Mouse (Mus musculus) MN1 (cell line): Measurements from ENCODE around the gene Fhl3.
A peak's percentile ranks its signal among the peaks of the same experiment; 100 is the strongest.

ENCODE experiments used
- DNase-seq: peaks from one replicate; pipeline ENCODE4 v3.0.0-alpha.2; 2016; ENCODE audit warnings: low spot score

Fhl3 gene

DNA sequence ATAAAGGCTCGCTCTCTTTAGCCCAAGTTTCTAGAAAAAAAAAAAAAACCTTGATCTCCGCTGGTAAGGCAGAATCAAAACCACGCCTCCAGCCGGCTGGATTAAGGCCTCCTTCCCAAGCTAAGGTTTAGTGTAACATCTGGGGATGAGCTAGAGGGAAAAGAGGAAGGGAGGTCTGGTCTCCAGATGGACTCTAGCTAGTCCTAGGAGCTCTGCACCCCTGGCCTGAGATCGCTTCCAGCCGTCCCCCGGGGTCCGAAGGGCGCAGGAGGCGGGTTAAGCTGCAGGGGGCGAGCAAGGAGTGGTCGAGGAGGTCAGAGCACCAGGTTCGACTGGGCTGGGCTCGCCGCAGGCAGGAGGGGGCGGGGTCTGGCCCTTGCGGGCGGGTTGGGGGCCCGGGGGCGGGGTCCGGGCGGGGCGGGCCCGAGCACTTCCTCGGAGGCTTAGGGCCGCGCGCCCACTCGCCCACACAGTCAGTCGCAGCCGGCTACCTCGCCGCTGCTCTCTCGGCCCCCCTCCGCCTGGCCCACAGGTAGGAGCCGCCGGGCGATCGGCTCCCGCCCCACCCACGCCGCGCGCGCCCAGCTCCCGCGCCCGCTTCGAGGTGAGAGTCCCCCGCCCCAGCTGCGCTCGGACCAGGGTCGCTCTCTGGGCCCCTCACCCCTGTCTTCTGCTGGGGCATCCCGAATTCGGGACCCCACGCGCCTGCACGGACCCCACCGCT, at the start of gene Fhl3:
TSS of gene Fhl3 (plus strand) at position 454 of the 724 bp plus-strand sequence.
- peak; percentile 82 for DNase-seq

DNA sequence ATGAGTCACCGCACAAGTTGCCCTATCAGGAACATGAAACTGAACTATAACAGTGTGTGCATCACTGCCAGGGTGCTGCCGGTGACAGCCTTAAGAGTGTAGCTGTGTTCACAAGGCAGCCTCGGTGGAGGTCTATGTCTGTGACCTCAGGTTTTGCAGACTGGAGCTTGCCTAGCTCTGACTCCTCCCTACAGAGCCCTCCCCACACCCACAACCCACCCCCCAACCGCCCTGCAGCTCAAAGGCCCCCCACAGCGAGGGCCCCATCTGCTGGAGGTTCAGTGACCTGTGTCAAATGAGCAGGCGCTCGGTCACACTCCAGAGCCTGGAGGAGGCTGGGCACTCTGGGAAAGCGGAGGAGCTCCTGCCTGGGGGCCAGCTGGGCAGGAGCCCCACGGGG, 47.6 kb upstream of the Fhl3 start:
- peak; percentile 68 for DNase-seq

DNA sequence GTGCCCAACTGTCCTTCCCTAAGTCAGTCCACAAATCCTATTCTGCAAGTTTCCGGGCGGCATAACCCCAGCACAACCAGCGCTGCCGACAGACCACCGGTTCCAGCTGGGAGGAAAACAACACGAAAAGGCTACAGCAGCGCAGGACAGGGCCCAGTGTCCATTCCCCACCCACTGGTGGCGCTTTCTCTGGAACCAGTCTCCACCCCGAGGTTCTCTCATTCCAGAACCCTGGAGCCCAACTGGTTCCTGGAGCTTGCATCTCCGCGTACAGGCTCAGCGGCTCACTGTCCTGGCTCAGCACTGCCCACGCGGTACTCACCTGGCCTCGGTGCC, 44.0 kb upstream of the Fhl3 start, which contains the start of gene Pou3f1:
TSS of gene Pou3f1 (plus strand) at position 290 of the 336 bp plus-strand sequence.
- no peak for DNase-seq

DNA sequence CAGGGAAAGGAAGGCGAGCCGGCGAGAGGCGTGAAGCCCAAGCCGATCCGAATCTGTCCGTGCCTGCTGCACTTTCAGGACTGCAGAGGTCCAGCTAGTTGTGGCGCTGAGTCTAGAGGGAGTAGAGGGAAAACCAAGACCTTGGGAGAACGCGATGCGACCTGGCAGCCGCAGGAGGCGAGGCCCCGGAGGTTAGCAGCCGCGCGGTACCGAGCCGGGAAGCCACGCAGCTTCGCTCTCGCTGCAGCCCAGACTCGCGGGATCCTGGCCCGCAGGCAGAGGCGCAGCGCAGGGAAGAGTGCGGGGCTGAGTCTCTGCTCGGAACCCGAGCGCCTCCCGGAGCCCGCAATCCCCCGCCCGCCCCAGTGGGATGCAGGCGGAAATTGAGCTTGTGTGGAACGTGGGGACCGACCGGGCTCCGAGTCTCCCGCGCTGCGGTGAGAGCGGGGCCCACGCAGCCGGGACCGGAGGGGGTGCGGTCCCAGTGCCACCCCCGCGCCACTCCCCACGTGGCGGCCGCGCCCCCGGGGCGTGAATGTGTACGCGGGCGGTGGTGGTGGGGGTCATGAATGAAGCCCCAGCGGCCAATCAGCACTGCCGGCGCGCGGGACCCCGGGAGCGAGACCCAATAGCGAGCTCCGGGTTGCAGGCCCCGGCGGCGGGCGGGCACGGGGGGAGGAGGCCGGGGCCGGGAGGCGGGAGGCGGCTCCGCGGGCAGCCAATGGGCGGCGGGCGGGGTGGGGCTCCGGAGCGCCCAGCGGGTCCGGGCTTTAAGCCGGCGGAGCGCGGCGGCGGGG, 43.4 kb upstream of the Fhl3 start:
- DNase-seq, result no peak

DNA sequence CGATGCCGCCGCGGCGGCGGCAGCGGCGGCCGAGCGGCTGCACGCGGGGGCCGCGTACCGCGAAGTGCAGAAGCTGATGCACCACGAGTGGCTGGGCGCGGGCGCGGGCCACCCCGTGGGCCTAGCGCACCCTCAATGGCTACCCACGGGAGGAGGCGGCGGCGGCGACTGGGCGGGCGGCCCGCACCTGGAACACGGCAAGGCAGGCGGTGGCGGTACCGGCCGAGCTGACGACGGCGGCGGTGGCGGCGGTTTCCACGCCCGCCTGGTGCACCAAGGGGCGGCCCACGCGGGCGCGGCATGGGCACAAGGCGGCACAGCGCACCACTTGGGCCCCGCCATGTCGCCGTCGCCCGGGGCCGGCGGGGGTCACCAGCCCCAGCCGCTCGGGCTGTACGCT, 42.7 kb upstream of the Fhl3 start:
- DNase-seq, result no peak

DNA sequence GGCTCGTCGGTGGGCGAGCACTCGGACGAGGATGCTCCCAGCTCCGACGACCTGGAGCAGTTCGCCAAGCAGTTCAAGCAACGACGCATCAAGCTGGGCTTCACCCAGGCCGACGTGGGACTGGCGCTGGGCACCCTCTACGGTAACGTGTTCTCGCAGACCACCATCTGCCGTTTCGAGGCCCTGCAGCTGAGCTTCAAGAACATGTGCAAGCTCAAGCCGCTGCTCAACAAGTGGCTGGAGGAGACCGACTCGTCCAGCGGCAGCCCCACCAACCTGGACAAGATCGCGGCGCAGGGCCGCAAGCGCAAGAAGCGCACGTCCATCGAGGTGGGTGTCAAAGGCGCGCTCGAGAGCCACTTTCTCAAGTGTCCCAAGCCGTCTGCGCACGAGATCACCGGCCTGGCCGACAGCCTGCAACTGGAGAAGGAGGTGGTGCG, 42.1 kb upstream of the Fhl3 start:
- no peak for DNase-seq

DNA sequence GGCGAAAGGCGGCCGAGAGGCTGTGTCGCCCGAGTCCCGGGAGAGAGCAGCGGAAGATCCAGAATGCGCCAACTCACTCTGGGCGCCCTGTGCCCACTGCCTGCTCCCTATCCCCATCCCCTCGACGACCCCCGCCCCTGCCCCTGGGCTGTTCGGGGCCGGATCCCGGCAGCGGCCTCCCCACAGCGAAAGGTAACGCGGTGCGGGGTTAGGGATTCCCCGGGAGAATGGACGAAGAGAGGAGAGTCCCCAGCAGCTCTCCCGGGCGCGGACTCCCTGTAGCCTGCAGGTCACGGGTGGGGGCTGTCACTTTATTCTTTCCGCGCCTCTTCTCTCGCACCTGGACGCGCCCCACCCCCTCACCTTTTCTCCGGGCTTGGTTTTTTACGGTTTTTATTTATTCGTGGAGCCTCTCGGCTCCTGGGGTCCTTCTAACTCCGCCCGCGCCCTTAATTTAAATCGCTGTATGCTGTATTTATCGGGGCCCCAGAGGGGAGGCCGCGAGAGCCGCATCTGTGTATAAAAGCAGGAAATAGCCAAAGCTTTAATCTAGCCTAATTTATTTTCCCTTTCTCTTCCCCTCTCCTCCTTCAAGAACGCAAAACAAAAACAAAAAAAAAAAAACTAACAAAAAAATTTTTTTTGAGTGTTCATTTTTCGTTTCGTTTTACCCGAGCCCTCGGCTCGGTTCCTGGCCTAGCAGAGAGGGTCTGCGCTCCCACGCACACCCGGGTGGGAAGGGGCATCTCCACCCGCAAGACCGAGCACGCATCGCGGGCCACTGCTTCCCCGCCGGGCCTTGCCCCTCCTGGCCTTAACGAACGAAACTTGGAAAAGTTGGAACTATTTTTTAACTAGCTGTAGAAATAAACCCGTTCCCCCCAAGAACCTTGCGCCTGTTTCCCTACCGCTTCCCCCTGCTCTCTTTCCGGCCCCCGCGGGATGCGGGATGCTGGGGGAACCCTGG, 41.0 kb upstream of the Fhl3 start:
- no peak for DNase-seq

DNA sequence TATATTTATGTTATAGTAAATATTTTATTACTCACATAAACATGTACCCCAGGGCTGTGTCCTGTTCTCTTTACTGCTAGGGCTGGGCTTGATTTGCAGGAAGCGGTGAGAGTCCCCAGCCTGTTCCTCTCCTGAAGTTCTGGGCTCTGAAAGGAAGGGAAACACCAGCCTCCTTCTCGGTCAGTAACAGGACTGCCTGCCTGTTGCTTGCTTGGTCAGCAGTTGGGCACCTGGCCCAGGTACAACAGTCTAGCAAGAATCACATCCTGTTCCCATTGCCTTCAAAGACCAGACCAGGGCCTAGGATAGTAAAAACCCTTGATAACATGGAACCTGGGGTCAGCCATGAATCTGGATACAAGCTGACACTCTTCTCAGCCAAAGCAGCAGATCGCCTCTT, 39.9 kb upstream of the Fhl3 start:
- no peak for DNase-seq

DNA sequence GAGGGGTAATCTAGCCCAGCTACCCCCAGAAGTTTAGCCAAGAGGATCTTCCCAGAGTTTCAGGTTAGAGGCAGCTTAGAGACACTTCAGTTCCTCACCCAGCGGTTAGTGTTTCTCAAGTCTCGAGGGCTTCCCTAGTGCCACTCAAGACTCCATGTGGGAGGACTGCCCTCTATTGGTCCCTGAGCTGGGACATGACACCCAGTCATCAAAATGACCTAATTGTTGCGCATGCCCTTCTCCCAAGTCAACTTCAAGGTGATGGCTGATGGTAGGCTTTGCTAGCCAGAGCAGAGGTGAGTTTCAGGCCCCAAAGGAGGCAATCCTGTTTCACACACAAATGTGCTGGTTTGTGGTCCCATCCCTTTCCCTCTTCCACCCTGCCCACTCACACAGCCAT, 37.5 kb upstream of the Fhl3 start:
- DNase-seq, result no peak

DNA sequence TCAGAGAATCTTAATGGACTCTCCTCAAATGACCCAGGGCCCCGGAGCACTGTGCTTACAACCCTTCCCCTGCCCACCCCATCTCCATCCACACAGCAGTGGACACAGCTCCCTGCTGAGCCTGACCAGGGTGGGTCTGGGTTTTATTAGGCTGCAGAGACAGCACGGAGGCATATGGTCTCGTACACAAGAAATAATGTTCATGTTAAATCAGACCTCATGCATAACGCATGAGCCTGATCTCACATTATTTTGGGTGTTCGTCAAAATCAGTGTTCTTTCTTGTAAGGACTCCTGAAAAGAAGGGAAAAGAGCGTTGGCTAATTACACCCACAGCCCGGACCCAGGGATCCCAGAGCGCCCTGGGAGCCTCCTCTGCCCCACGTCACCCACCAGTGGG, 36.3 kb upstream of the Fhl3 start:
- no peak for DNase-seq

DNA sequence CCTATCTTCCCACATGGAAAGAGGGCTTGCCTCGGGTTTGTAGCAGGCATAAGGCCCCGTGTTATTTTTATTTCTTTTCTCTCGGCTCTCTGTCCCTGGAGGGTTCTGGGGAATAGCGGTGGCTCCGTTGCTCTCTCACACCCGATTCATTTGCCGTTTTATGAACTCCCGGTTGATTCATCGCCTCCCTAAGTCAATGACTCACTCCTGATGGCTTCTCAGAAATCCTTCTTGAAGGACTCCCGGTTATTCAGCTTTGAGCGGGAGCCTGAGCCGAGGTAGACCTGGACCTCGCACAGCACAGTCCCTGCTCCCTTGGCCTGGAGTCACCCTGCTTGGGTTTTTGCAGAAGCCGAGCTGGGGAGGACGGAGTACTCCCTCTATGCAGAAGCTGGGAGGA, 35.9 kb upstream of the Fhl3 start:
- no peak for DNase-seq

DNA sequence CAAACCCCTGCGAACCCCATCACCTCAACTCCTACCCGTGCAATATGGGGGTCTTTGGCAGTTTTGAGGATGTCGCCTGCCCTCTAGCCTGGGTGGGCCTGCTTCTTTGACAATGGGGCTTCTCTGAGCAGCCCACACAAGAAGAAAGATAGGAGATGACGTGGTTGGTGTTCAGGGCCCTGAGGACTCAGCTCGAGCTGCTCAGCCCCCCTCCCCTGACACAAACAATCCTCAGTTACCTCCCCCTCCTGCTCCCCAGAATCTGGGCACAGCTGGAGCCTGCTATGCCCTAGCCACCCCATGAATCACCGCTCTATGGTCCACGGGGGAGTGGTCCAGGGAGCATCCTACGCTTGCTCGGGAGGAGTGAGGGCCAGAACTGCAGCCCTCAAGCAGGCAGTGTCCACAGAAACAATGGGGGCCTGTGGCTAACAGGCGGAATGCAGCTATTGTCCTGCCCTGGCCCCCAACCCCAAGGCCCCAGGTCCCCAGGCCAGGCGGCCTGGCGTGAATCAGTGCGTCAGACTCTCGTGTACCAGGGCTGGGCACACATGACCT, 32.9 kb upstream of the Fhl3 start:
- DNase-seq, result no peak

DNA sequence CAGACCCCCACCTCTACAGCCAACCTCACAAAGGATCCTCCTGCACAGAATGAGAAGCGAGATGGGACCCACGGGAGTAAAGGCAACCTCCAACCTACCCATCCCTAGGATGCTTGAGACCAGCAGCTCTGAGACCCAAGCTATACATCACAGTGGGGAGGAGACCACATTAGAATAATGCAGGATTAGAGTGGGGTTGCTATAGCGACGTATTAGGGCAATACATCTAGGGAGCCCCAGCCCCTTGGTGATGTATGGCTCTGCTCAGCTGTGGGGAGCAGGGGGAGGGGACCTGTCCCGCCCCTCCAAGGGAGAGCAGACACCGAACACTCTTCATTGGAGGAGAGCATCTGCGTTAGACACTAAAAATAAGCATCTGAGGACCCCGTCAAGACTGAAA, 32.4 kb upstream of the Fhl3 start:
- DNase-seq, result no peak

DNA sequence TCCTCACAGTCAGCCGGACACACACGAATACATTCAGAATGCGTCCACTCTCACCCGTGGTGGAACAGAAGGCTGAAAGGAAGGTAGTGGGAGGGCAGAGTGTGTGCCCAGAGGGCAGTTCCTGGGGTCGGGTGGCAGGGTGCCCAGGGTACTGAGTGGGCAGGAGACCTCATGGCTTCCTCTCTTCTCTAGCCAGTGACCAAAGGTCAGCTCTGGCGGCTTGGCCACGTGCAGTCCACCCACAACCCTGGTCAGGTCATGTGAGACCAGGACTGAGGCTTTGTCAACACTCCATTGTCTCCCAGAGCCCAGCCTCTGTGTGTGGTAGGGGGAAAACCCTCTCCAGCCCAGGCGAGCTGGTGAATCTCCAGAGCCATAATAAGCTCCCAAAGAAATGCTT, 30.3 kb upstream of the Fhl3 start:
- no peak for DNase-seq

DNA sequence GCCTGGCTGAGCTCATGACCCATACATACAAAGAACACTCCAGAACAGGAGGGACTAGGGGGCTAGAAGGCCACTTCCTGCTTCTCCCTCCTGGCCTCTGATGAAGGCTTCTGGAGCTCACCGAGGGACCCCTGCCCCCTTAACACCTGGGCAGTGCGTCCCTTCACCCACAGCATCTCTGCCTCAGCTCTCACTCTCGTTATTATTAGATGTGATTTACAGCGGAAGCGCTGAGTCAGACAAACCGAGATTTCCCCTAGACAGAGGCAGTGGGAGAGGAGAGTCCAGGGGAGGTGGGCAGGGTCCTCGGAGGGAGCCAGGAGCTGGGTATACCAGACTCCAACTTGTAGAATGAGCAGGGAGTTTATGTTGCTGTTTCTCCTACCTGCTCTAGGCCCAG, 28.9 kb upstream of the Fhl3 start:
- no peak for DNase-seq

DNA sequence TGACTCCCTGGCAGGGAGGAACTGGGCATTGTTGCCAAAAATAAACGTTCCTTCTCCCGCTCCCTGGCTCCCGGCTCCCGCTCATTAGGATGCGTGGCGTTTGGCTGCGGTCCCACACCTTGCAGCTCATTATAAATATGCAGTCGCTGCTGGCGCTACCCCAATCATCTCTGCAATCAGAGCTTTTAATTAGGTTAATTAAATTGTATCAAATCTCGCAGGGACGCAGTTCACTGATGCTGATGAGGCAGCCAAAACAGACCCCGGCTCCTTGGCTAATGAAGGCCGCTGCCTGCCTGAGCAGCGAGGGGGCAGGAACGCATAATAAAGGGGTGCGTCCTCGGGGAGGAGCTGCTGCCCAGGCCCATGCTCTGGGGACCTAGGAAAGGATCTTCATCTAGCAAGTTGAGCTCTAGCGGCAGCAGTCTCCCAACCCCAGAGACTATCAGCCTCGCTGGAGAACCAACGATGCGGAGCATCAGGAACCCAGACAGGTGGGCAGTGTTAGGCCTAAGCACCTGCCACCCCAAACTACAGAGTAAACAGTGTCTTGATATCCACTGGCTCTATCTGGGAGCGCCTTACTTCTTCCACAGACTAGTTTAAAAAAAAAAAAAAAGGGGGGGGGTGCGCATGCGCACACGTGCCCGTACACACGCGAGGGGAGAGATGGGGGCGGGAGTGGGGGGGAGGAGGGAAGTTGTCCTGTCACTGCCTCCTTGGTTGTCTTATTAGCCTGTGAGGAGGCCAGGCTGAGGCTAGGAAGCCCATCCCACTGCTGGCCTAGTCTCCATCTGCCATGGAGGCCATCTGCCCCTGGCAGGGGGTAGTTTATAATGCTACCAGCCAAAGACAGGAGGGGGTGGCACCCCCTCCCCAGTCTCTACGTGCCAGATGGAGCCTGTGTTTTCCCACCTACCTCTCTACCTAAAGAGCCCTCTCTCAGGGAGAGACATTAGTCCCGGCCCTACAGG, 27.9 kb upstream of the Fhl3 start:
- DNase-seq, result peak; percentile 59

DNA sequence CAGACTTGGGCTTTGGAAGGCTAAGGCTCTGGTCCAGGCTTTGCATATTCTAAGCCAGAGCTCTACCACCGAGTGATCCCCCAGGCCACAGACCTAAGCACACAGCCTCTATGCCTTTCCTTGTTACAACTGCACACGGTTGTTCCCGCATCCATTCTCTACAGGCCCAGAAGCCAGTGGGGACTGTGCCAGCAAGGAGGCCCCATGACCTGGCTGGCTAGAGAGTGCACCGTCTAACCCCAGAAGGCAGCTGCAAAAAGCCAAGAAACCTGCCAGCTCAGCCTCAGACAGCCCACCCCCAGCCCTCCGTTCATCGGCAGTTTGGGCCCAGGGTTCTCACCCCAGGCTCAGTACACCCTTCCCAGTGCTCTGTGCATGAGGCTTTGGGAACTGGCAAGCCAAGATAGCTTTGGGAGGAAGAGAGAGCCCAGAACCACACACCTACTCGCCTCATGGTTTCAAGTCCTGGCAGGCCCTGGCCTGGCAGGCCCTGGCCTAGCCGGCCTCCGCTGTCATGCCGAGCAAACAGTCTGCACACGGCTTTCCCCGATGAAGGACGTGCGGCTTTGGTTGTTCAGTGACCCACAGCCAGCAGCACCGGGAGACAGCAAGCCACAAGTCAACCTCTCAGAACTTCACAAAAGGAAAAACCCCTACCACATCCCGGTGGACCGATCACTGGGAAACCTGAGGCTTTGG, 26.0 kb upstream of the Fhl3 start:
- no peak for DNase-seq

DNA sequence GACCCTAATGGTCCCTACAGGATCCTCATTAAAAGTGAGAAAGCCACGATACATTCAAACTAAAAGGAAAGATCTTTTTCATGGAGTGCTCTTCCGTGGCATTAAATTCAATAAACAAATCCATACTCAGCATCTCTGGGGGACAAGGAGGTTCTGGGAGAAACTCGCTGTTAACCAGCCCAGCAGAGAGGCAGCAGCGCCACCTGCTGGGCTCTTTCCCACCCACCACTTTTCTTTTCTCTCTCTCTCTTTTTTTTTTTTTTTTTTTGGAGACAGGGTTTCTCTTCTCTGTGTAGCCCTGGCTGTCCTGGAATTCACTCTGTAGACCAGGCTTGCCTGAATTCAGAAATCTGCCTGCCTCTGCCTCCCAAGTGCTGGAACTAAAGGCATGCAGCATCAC, 25.5 kb upstream of the Fhl3 start:
- peak; percentile 82 for DNase-seq

DNA sequence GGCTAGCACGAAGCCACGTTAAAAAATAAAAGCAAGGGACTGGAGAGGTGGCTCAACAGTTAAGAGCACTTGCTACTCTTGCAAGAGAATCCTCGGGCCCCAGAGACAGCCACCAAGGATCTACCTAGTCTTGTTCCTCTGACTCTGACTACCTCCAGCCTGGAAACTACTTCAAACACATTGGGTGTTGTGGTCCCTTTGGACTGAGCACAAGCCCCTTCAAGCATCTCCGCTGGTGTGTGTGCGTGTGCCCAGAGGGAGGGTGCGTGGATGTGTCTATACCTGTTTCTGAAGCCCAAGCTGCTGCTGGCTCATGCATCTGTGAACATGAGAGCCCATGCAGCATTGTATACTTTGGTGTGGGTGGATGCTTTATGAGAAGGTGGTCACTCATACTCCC, 24.5 kb upstream of the Fhl3 start:
- DNase-seq, result no peak

DNA sequence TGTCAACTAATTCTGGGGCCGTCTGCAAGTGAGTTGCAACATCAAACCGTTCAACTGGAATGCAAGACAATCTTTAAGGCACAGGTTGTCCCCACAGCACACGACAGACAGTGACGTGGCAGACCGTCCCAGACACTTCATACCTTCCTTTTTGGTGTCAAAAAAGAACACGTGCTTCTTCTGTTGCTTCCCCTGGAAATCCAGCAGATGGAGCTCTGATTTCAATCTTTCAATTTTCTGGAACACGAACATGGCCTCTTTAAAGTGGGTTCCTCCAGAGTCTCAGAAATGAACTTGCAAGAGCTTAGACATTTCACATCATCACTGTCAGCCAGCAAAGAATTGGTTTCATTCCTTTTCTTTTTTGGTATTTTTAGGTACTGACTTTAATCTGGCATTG, 18.2 kb upstream of the Fhl3 start:
- DNase-seq, result peak; percentile 61
